Mouse (Mus musculus): Measurements from ENCODE around the gene Socs2. TPM values are rescaled to one million over a fixed set of nuclear protein-coding genes. Genes with fewer than 3 reads are reported as not detected.

Gene Socs2
- polyA plus RNA-seq, 1 experiment from 2014 or later = 96.5 TPM

Other genes starting within 250 kb of the Socs2 start
- 10.1 and 10.7 TPM in 2 replicates for gene Cradd, start 93.0 kb downstream of the Socs2 start, polyA plus RNA-seq (2015; fragmentation: Nextera tagmentation; extraction: Ambion mirVana)
- 260 and 269 TPM in 2 replicates for gene Mrpl42, start 84.8 kb upstream of the Socs2 start, polyA plus RNA-seq (2015; fragmentation: Nextera tagmentation; extraction: Ambion mirVana)
- gene Ube2n, start 98.0 kb upstream of the Socs2 start, polyA plus RNA-seq (2015; fragmentation: Nextera tagmentation; extraction: Ambion mirVana) = 431 and 436 TPM in 2 replicates
- 65.5 and 72.5 TPM in 2 replicates for gene Nudt4, start 147.0 kb upstream of the Socs2 start, polyA plus RNA-seq (2015; fragmentation: Nextera tagmentation; extraction: Ambion mirVana)